Mouse (Mus musculus) lung, postnatal 0 days (tissue): Measurements from ENCODE around the gene Mapkapk2. TPM values are rescaled to one million over a fixed set of nuclear protein-coding genes. Genes with fewer than 3 reads are reported as not detected.
"Not testable (repeated sequence)": the region's sequence is repeated elsewhere in the genome, so short reads cannot be mapped to it uniquely, and the experiment has no call there.

Experiments
- ATAC-seq: fragments of 200-750 bp; cut with Nextera tagmentation; 2 replicates; pipeline ENCODE4 v1.8.0; 2017; ENCODE audit warnings: moderate library complexity
- DNase-seq: peaks from one replicate; pipeline ENCODE4 v3.0.0-alpha.2; 2016; ENCODE audit warnings: low spot score
- H3K27ac ChIP-seq: fragments of 300-500 bp; sonication (generic); 2 replicates; pipeline ENCODE4 v1.5.1; 2014; ENCODE audit warnings: antibody characterized with exemption, mild to moderate bottlenecking, low read length, mixed read lengths
- H3K27me3 ChIP-seq: fragments of 300-500 bp; sonication (generic); replicated peaks from 2 replicates; pipeline ENCODE4 v1.6.1; 2014; ENCODE audit warnings: low read length, mixed read lengths; ENCODE audit not compliant: insufficient read depth
- H3K36me3 ChIP-seq: fragments of 300-500 bp; sonication (generic); 2 replicates; pipeline ENCODE4 v1.6.1; 2014; ENCODE audit warnings: low read length, mixed read lengths; ENCODE audit not compliant: insufficient read depth
- H3K4me1 ChIP-seq: fragments of 300-500 bp; sonication (generic); 2 replicates; pipeline ENCODE4 v1.6.1; 2014; ENCODE audit warnings: antibody characterized with exemption, low read depth, low read length, mixed read lengths; ENCODE audit not compliant: insufficient read depth
- H3K4me2 ChIP-seq: fragments of 300-500 bp; sonication (generic); replicated peaks from 2 replicates; pipeline ENCODE4 v1.6.1; 2014; ENCODE audit warnings: low read depth, mild to moderate bottlenecking, low read length, moderate library complexity, mixed read lengths
- H3K4me3 ChIP-seq: fragments of 300-500 bp; sonication (generic); 2 replicates; pipeline ENCODE4 v1.5.1; 2014; ENCODE audit warnings: low read depth, low read length
- H3K9ac ChIP-seq: fragments of 300-500 bp; sonication (generic); replicated peaks from 2 replicates; pipeline ENCODE4 v1.6.1; 2014; ENCODE audit warnings: low read depth, mild to moderate bottlenecking
- H3K9me3 ChIP-seq: fragments of 300-500 bp; sonication (generic); 2 replicates; pipeline ENCODE4 v1.6.1; 2016; ENCODE audit warnings: low read length, mixed read lengths
- CTCF ChIP-seq: IDR thresholded peaks from 2 replicates; pipeline ENCODE4 v1.5.1; 2016; ENCODE audit warnings: antibody characterized with exemption, mild to moderate bottlenecking
- EP300 ChIP-seq: IDR thresholded peaks from 2 replicates; pipeline ENCODE4 v1.6.1; 2016; ENCODE audit warnings: antibody characterized with exemption, mild to moderate bottlenecking, control low read depth
- WGBS: fragments of 180-500 bp; shearing (Covaris S2); extraction: QIAGEN DNeasy Blood & Tissue Kit; methylation state at CpG from one replicate; pipeline ENCODE4 v1.1.7; 2014; 5-methylcytosine and 5-hydroxymethylcytosine counted together
- polyA plus RNA-seq: library from polyadenylated mRNA; unstranded; fragments of >200 nt; fragmentation: Nextera tagmentation; extraction: Ambion mirVana; gene quantifications from 2 replicates; pipeline ENCODE4 v1.2.1, GENCODE M21; 2015

The Mapkapk2 gene
- polyA plus RNA-seq, 1 experiment from 2014 or later = 65.0 TPM

DNA sequence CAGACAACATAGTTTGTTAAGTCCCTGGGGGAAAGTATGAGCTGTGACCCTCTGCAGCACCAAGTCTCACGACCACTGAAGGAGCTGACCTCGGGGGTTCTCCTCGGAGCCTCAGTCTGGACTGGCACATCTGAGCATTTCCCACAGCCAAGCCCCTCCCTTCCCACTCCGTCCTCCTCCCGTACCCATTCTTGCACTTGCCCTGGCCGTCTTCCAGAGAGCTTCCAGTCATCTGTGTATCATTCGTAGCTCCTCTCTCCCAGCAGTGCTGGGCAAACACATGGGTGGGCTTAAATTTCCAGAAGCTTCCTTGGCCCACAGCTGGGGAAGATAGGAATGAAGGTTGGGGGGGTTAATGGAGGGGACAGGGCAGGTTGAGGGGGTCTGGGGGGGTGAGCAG is 67.4 kb downstream of the Mapkapk2 start:
- H3K27ac ChIP-seq = no peak overlapping the region
- H3K36me3 ChIP-seq = no peaks in the 10 kb centered on the region
- 21% methylated on average over 7 of the region's 7 CpGs for WGBS
- no peak overlapping the region for H3K4me3 ChIP-seq
- H3K4me2 ChIP-seq = no peak overlapping the region
- H3K9me3 ChIP-seq = no peaks in the 10 kb centered on the region
- no peak overlapping the region for H3K9ac ChIP-seq
- ATAC-seq (no peak; the same call in 1 of the 2 replicates), DNase-seq (no peak)
- no peaks in the 10 kb centered on the region for H3K4me1 ChIP-seq
- H3K27me3 ChIP-seq = no peaks in the 10 kb centered on the region
- no peak for TF ChIP-seq EP300
- no peak for TF ChIP-seq CTCF

DNA sequence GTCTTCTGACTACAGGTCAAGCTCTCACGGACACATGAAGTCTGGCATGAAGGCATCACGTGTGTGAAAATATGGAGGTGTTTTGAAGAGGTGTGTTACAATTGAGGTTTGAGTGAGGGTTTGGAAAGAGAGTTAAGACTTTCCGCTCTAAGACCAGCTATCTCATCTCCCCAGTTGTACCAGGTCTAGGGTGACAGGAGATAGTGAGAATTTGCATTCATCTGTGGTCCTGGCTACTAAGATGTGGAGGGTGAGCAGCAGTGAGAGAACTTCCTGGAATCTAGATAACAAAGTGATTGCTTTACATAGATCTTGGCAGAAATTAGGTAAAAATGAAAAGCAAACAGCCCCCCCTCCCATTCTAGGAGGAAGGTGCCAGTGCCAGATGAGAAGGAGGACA is 68.4 kb downstream of the Mapkapk2 start:
- Histone ChIP-seq H3K27me3 (no peaks in the 10 kb centered on the region), H3K9ac (no peak overlapping the region), H3K4me1 (no peaks in the 10 kb centered on the region), H3K27ac (no peak overlapping the region), H3K4me2 (no peak overlapping the region), H3K9me3 (no peaks in the 10 kb centered on the region), H3K4me3 (no peak overlapping the region), H3K36me3 (no peaks in the 10 kb centered on the region)
- ATAC-seq (no peak), DNase-seq (no peak)
- TF ChIP-seq EP300 (no peak), CTCF (no peak)
- 90% methylated on average over 3 of the region's 3 CpGs for WGBS

DNA sequence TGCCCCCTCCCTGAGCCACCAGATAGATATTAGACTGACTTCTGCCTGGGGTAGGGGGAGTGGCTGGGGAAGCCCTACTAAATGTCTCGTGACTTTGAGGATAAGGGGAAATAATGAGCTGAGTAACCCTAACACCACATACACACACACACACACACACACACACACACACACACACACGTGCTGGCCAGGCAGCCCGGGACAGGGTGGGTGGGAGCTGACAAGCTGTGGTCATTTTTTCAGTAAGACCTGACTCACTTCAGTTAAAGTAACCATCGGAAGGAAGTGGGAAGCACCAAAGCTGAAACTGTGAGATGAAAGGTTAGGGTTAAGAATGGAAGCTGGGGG is 71.8 kb downstream of the Mapkapk2 start:
- Histone ChIP-seq H3K27me3 (no peaks in the 10 kb centered on the region), H3K27ac (no peak overlapping the region), H3K9ac (no peak overlapping the region), H3K36me3 (no peaks in the 10 kb centered on the region), H3K4me1 (no peaks in the 10 kb centered on the region), H3K4me2 (no peak overlapping the region), H3K4me3 (no peak overlapping the region), H3K9me3 (no peaks in the 10 kb centered on the region)
- DNase-seq (no peak), ATAC-seq (no peak)
- no peak for TF ChIP-seq CTCF
- TF ChIP-seq EP300 = no peak
- WGBS = 35% methylated on average over 4 of the region's 4 CpGs

DNA sequence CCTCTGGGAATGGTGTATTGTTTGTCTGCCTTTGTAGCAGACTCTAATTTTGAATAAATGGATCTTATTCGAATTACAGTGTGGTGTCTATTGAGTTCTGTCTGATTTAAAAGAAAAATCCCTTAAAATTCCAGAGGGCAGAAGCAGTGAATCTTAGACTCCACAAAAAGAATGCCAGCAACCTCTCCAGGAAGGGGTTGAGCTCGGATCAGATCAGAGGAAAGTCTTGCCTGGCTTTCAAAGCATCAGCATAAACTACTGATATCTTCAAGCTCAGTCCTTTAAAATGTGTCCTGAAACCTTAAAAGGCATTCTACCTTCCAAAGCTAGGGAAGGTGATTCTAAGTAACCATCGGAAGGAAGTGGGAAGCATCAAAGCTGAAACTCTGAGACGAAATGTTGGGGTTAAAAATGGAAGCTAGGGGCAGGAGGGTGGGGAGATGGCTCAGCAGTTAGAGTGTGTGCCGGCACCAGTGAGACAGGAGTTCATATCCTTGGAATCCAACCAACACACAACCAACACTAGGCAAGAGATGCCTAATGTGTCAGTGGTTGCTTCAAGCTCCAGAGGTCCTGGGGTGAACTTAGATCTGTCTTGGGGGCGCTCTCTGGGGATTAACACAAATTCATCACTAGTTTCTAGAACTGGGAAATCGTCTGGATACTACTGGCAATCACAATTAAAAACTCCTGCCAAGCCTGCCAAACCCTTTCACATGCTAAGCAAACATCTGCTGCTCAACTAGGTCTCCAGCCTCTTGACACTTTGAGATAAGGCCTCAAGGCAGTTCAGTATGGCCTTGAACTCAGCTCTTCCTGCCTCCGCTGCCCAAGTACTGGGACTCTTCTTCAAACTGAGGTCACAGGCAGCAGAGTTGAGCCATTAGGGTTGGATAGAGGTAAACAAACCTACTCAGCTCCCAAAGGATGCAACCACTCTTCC is 72.5 kb downstream of the Mapkapk2 start:
- 56% methylated on average over 8 of the region's 8 CpGs for WGBS

DNA sequence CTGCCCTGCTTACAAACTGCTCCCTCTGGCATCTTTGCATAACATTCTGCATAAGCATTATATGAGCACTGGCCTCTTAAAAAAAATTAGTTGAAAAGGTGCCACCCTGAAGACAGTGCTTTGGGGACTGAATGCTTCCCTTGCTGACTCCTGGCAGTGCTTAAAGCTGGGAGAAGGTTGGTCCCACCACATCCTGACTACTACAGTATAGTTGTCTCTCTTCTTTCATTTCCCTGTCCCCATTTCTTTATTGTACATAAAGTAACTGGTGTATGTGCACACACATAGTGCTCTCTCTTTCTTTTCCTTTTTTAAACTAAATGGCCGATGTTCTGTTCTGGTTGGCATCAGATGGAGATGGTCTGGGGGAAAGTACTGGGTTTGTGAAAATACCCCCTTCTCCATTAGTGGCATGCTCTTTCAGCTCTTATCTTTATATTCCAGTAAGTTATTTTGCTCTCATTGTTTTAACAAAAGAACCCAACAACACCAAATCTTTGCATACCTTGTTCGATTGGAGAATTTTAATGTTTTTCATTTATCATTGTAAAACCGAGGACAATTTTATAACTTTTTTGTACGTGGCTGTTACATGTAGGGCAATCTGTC is 74.3 kb downstream of the Mapkapk2 start:
- H3K9ac ChIP-seq, H3K4me1 ChIP-seq, H3K27me3 ChIP-seq, ATAC-seq, DNase-seq, H3K4me3 ChIP-seq, H3K9me3 ChIP-seq, H3K36me3 ChIP-seq, H3K4me2 ChIP-seq, H3K27ac ChIP-seq: not testable (repeated sequence)
- WGBS = 74% methylated on average over 4 of the region's 4 CpGs

More for the DNA sequence above, 72.5 kb downstream of the Mapkapk2 start:
- H3K9me3 ChIP-seq = no peaks in the 10 kb centered on the region
- no peaks in the 10 kb centered on the region for H3K36me3 ChIP-seq
- H3K27ac ChIP-seq = no peak overlapping the region
- no peak overlapping the region for H3K9ac ChIP-seq
- no peaks in the 10 kb centered on the region for H3K27me3 ChIP-seq
- TF ChIP-seq EP300 (no peak), CTCF (no peak)
- no peak for ATAC-seq
- H3K4me1 ChIP-seq = no peaks in the 10 kb centered on the region
- no peak for DNase-seq
- H3K4me3 ChIP-seq = no peak overlapping the region
- H3K4me2 ChIP-seq = no peak overlapping the region

DNA sequence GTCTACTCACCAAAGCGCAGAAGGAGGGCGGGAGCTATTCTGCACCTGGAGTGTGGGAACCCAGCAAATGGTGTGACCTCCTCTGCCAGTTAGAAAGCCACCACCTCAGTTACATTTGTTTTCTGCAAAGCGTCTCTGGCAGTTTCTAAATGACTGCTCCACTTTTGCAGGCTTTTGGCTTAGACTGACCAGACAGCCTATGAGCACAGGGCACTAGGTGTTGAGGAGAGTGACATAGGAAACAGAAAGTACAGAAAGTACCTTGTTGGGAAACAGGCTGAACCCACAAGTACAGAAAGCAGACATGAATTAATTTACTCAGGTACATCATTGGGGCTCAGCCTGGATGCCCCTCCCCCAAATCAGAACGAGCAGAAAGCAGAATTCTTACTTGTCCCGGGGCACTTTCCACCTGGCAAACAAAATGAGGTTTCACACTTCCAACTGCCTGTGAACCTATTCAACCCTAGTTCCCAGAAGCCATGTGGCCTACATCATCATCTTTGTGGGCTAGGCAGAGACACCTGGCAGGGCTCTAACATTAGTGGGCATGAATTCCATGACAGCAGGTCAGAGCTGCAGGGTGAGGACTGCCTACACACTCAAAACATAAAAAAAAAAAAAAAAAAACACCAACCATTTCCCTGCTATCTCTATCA is 74.9 kb downstream of the Mapkapk2 start:
- DNase-seq = no peak
- WGBS = 41% methylated on average over 5 of the region's 5 CpGs
- Histone ChIP-seq H3K27ac (no peak overlapping the region), H3K27me3 (no peaks in the 10 kb centered on the region), H3K4me1 (no peaks in the 10 kb centered on the region), H3K36me3 (no peaks in the 10 kb centered on the region), H3K9me3 (no peaks in the 10 kb centered on the region), H3K4me3 (no peak overlapping the region), H3K9ac (no peak overlapping the region), H3K4me2 (no peak overlapping the region)
- TF ChIP-seq CTCF = no peak
- no peak for TF ChIP-seq EP300
- no peak for ATAC-seq
